31 mouse cellular contexts compared by ENCODE assay signal in the genomic region with DNA sequence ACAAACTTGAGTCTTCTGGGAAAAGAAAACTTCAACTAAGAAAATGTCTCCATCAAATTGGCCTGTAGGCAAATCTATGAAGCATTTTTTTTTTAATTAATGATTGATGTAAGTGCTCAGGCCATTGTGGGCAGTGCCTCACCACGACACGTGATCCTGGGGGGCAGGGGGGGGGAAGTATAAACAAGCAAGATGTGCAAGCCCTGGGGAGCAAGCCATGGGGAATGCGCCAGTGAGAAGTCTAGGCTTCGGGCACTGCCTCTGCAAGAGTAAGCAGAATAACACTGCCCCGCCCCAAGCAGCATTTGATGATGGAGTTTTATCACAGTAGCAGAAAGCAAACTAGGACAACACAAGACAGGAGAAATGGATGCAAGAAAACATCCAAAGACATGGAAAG. TPM values are rescaled to one million over a fixed set of nuclear protein-coding genes. Genes with fewer than 3 reads are reported as not detected.
DNase-seq lines count a peak whose midpoint lies in the region; ATAC-seq and TF ChIP-seq lines count a peak whose summit lies in the region.
"Had no signal": no experiment of that assay in that cellular context is flagged by ENCODE, and none has a peak within 500 bp of the region (broad histone marks: within the 10 kb centered on the region; RNA-seq: fewer than 3 reads in every experiment).

No protein-coding gene starts in this region.

- H3K27ac ChIP-seq in kidney, adult 2 months (ENCODE audit: insufficient read depth, low read depth, low read length), result peak overlapping the region; percentile 88
- no peak overlapping the region for H3K27ac ChIP-seq in kidney, embryonic 16.5 days (ENCODE audit: low read length)
- H3K27ac ChIP-seq in midbrain, embryonic 10.5 days (replicated peaks), result no peak overlapping the region
- no peak overlapping the region for H3K27ac ChIP-seq in intestine, embryonic 15.5 days
- H3K27ac ChIP-seq: embryonic facial prominence, embryonic 12.5 days; heart, adult 2 months; hindbrain, embryonic 13.5 days; liver, embryonic 14.5 days; macrophage; neural tube, embryonic 15.5 days had no signal

- no peaks in the 10 kb centered on the region for H3K27me3 ChIP-seq in kidney, adult 2 months (replicated peaks; ENCODE audit: control insufficient read depth, insufficient read depth, low read length)
- no peaks in the 10 kb centered on the region for H3K27me3 ChIP-seq in kidney, embryonic 16.5 days (ENCODE audit: insufficient read depth, low read length)
- no peaks in the 10 kb centered on the region for H3K27me3 ChIP-seq in midbrain, embryonic 10.5 days (ENCODE audit: low read depth, poor library complexity, severe bottlenecking)
- H3K27me3 ChIP-seq in intestine, embryonic 15.5 days (replicated peaks), result no peaks in the 10 kb centered on the region
- H3K27me3 ChIP-seq: embryonic facial prominence, embryonic 12.5 days; heart, embryonic 12.5 days; hindbrain, embryonic 13.5 days; neural tube, embryonic 15.5 days had no signal

- H3K9ac ChIP-seq in kidney, embryonic 16.5 days (replicated peaks; ENCODE audit: low read length), result no peak overlapping the region
- no peak overlapping the region for H3K9ac ChIP-seq in intestine, embryonic 15.5 days
- H3K9ac ChIP-seq: embryonic facial prominence, embryonic 12.5 days; heart, embryonic 12.5 days; hindbrain, embryonic 13.5 days; liver, embryonic 14.5 days; neural tube, embryonic 15.5 days had no signal

- no peak for TF ChIP-seq CTCF in kidney, adult 2 months (conservative IDR thresholded peaks at IDR 0.05; ENCODE audit: insufficient read depth, insufficient read length, low read depth, low read length)

- 27% methylated on average over 5 of the region's 5 CpGs for WGBS in kidney, adult 2 months
- 43% methylated on average over 5 of the region's 5 CpGs for WGBS in kidney, embryonic 16.5 days
- 70% methylated on average over 5 of the region's 5 CpGs for WGBS in midbrain, embryonic 10.5 days
- WGBS in intestine, embryonic 15.5 days, result 46% methylated on average over 5 of the region's 5 CpGs

- H3K9me3 ChIP-seq in kidney, embryonic 16.5 days (ENCODE audit: low read length), result no peaks in the 10 kb centered on the region
- H3K9me3 ChIP-seq in midbrain, embryonic 10.5 days (replicated peaks), result no peaks in the 10 kb centered on the region
- H3K9me3 ChIP-seq in intestine, embryonic 15.5 days, result no peaks in the 10 kb centered on the region
- H3K9me3 ChIP-seq: embryonic facial prominence, embryonic 12.5 days; heart, embryonic 12.5 days; hindbrain, embryonic 13.5 days; neural tube, embryonic 15.5 days had no signal

- no peak overlapping the region for H3K4me3 ChIP-seq in kidney, adult 2 months (ENCODE audit: insufficient read depth, low read depth, low read length)
- no peak overlapping the region for H3K4me3 ChIP-seq in kidney, embryonic 16.5 days (ENCODE audit: low read length)
- H3K4me3 ChIP-seq in midbrain, embryonic 10.5 days, result no peak overlapping the region
- H3K4me3 ChIP-seq in intestine, embryonic 15.5 days (replicated peaks), result no peak overlapping the region
- H3K4me3 ChIP-seq: embryonic facial prominence, embryonic 12.5 days; heart, adult 2 months; heart, embryonic 12.5 days; hindbrain, embryonic 13.5 days; neural tube, embryonic 15.5 days had no signal

- H3K4me2 ChIP-seq in kidney, embryonic 16.5 days (replicated peaks; ENCODE audit: low read depth, low read length), result no peak overlapping the region
- no peak overlapping the region for H3K4me2 ChIP-seq in intestine, embryonic 15.5 days (replicated peaks)
- H3K4me2 ChIP-seq: embryonic facial prominence, embryonic 12.5 days; heart, embryonic 12.5 days; hindbrain, embryonic 13.5 days; neural tube, embryonic 15.5 days had no signal

- TF ChIP-seq POLR2A in kidney, adult 2 months (IDR thresholded peaks at IDR 0.05; ENCODE audit: low read depth, low read length), result no peak

- no peak for ATAC-seq in kidney, embryonic 16.5 days (ENCODE audit: low FRiP score, low TSS enrichment)
- no peak for ATAC-seq in intestine, embryonic 15.5 days
- ATAC-seq: forebrain, embryonic 14.5 days; intestine, postnatal 0 days had no signal

- DNase-seq in kidney, adult 2 months, result peak; percentile 87
- DNase-seq in kidney, adult 9 months, result peak; percentile 84
- peak; percentile 83 to 85 for DNase-seq in kidney, postnatal 36 days
- DNase-seq in midbrain, embryonic 10.5 days (ENCODE audit: low spot score), result no peak
- no peak for DNase-seq in retina, postnatal 1 day
- DNase-seq: adrenal gland, postnatal 14 days; B cell, adult 2 months; cerebellum, adult 11 months; cerebellum, adult 9-10 months; cerebellum, postnatal 36 days; embryo, embryonic 11 days; heart, adult 2 months; heart, postnatal 4 days; liver; lung, adult 2 months; lung, postnatal 10 days; midbrain, embryonic 14.5 days; right cerebral cortex, adult 18-20 months; spleen, adult 18-20 months; thymus, adult 18-20 months; thymus, postnatal 25 days had no signal

- no peaks in the 10 kb centered on the region for H3K36me3 ChIP-seq in kidney, adult 2 months (ENCODE audit: control insufficient read depth, insufficient read depth, low read length)
- H3K36me3 ChIP-seq in kidney, embryonic 16.5 days (ENCODE audit: insufficient read depth, low read length), result no peaks in the 10 kb centered on the region
- H3K36me3 ChIP-seq in midbrain, embryonic 10.5 days, result no peaks in the 10 kb centered on the region
- no peaks in the 10 kb centered on the region for H3K36me3 ChIP-seq in intestine, embryonic 15.5 days
- H3K36me3 ChIP-seq: embryonic facial prominence, embryonic 12.5 days; heart, embryonic 12.5 days; hindbrain, embryonic 13.5 days; neural tube, embryonic 15.5 days had no signal

- H3K4me1 ChIP-seq in kidney, adult 2 months (ENCODE audit: control insufficient read depth, insufficient read depth, low read length), result peaks cover 49% of the 10 kb centered on the region
- peaks cover 47% of the 10 kb centered on the region for H3K4me1 ChIP-seq in kidney, embryonic 16.5 days (ENCODE audit: insufficient read depth, low read length)
- peaks cover 6% of the 10 kb centered on the region for H3K4me1 ChIP-seq in midbrain, embryonic 10.5 days
- H3K4me1 ChIP-seq in intestine, embryonic 15.5 days (replicated peaks), result no peaks in the 10 kb centered on the region
- H3K4me1 ChIP-seq: hindbrain, embryonic 13.5 days; neural tube, embryonic 15.5 days had no signal

RNA-seq across cellular contexts. Expression of gene Osbpl3, which starts 58.9 kb away (rescaled TPM):
- 33.0 and 36.1 TPM in 2 replicates for polyA plus RNA-seq in kidney, adult 2 months (2012; rRNA removed)
- polyA plus RNA-seq in kidney, embryonic 16.5 days (2015; fragmentation: Nextera tagmentation; extraction: Ambion mirVana), result 18.2 and 22.5 TPM in 2 replicates
- polyA plus RNA-seq in midbrain, embryonic 10.5 days (2016; fragmentation: Nextera tagmentation; extraction: Ambion mirVana), result 6.7 and 7.3 TPM in 2 replicates
- 7.4 TPM in 2 replicates for polyA plus RNA-seq in intestine, embryonic 15.5 days (2015; fragmentation: Nextera tagmentation; extraction: Ambion mirVana)

Comparison
In these comparisons a context has a peak if more than half of its experiments do, and no peak if none do; other contexts are left out.
1. DNase-seq: peak in kidney, adult 2 months (single experiment), kidney, adult 9 months (single experiment) and kidney, postnatal 36 days (2 of 2); none in midbrain, embryonic 10.5 days (single experiment) and retina, postnatal 1 day (single experiment).